In genomic region chr3:120843623-120844022, GRCm38 (mm10) we compare ENCODE assay signal across 34 mouse cellular contexts.
"Had no signal": no experiment of that assay in that cellular context is flagged by ENCODE, and none has a peak within 500 bp of the region (broad histone marks: within the 10 kb centered on the region; RNA-seq: fewer than 3 reads in every experiment).

No protein-coding gene starts in this region.

- H3K27me3 ChIP-seq: heart, embryonic 12.5 days; heart, embryonic 13.5 days; heart, embryonic 15.5 days; hindbrain, embryonic 12.5 days; hindbrain, embryonic 13.5 days; hindbrain, embryonic 15.5 days; intestine, embryonic 15.5 days; kidney, embryonic 15.5 days had no signal

- ATAC-seq: hindbrain, embryonic 16.5 days; hindbrain, postnatal 0 days; inflammation-experienced regulatory T-cells, adult 6 months; intestine, embryonic 15.5 days; intestine, embryonic 16.5 days; intestine, postnatal 0 days had no signal

- H3K4me2 ChIP-seq: heart, embryonic 11.5 days; heart, embryonic 12.5 days; heart, embryonic 13.5 days; heart, embryonic 15.5 days; hindbrain, embryonic 12.5 days; hindbrain, embryonic 13.5 days; hindbrain, embryonic 14.5 days; hindbrain, embryonic 15.5 days; intestine, embryonic 15.5 days; kidney, embryonic 15.5 days had no signal

- H3K4me3 ChIP-seq: heart, embryonic 12.5 days; heart, embryonic 13.5 days; heart, embryonic 15.5 days; hindbrain, embryonic 10.5 days; hindbrain, embryonic 12.5 days; hindbrain, embryonic 13.5 days; hindbrain, embryonic 15.5 days; intestine, embryonic 15.5 days; kidney, embryonic 15.5 days; layer of hippocampus, adult 2 months; left cerebral cortex, adult 2 months had no signal

- DNase-seq: heart, postnatal 10 days; heart, postnatal 14 days; heart, postnatal 36 days; heart, postnatal 4 days; kidney, adult 11 months; kidney, adult 18-20 months; kidney, adult 2 months; kidney, adult 8-10 months; kidney, adult 9 months; kidney, postnatal 10 days; kidney, postnatal 14 days; kidney, postnatal 25 days; kidney, postnatal 36 days; kidney, postnatal 4 days; layer of hippocampus, postnatal 36 days had no signal

- H3K9ac ChIP-seq: heart, embryonic 12.5 days; heart, embryonic 13.5 days; heart, embryonic 15.5 days; hindbrain, embryonic 12.5 days; hindbrain, embryonic 13.5 days; hindbrain, embryonic 14.5 days; hindbrain, embryonic 15.5 days; intestine, embryonic 15.5 days; kidney, embryonic 15.5 days had no signal

- H3K9me3 ChIP-seq: heart, embryonic 12.5 days; heart, embryonic 13.5 days; heart, embryonic 15.5 days; hindbrain, embryonic 10.5 days; hindbrain, embryonic 12.5 days; hindbrain, embryonic 13.5 days; hindbrain, embryonic 15.5 days; intestine, embryonic 15.5 days; kidney, embryonic 15.5 days had no signal

- H3K36me3 ChIP-seq: heart, embryonic 12.5 days; heart, embryonic 13.5 days; heart, embryonic 15.5 days; hindbrain, embryonic 10.5 days; hindbrain, embryonic 12.5 days; hindbrain, embryonic 13.5 days; hindbrain, embryonic 15.5 days; intestine, embryonic 15.5 days; kidney, embryonic 15.5 days had no signal

- H3K27ac ChIP-seq: heart, embryonic 13.5 days; heart, embryonic 15.5 days; hindbrain, embryonic 10.5 days; hindbrain, embryonic 12.5 days; hindbrain, embryonic 13.5 days; hindbrain, embryonic 14.5 days; hindbrain, embryonic 15.5 days; hindbrain, postnatal 0 days; intestine, embryonic 15.5 days; kidney, embryonic 15.5 days; kidney, postnatal 0 days; layer of hippocampus, adult 2 months; left cerebral cortex, adult 2 months had no signal

- H3K4me1 ChIP-seq: heart, embryonic 12.5 days; heart, embryonic 13.5 days; heart, embryonic 15.5 days; hindbrain, embryonic 10.5 days; hindbrain, embryonic 12.5 days; hindbrain, embryonic 13.5 days; hindbrain, embryonic 15.5 days; intestine, embryonic 15.5 days; kidney, embryonic 15.5 days had no signal
